Mouse (Mus musculus) urinary bladder, adult 2 months (tissue): ENCODE measurements around the gene Kcnq1. TPM values are rescaled to one million over a fixed set of nuclear protein-coding genes. Genes with fewer than 3 reads are reported as not detected.
A peak's percentile ranks its signal among the peaks of the same experiment; 100 is the strongest.

Experiments used
- DNase-seq: peaks from one replicate; pipeline ENCODE4 v3.0.0; 2022; ENCODE audit warnings: low spot score
- polyA plus RNA-seq: library from polyadenylated mRNA; depleted of rRNA; stranded (reverse); fragments of >200 nt; gene quantifications from 2 replicates; pipeline ENCODE4 v1.2.3, GENCODE M21; 2012

The Kcnq1 gene
- polyA plus RNA-seq, 1 experiment, result 1.0 TPM

GRCm38 (mm10) chr7:143313572-143314319, 207.6 kb downstream of the Kcnq1 start:
- peak; percentile 61 for DNase-seq

GRCm38 (mm10) chr7:143318512-143318911, 212.3 kb downstream of the Kcnq1 start:
- DNase-seq, result no peak

DNA sequence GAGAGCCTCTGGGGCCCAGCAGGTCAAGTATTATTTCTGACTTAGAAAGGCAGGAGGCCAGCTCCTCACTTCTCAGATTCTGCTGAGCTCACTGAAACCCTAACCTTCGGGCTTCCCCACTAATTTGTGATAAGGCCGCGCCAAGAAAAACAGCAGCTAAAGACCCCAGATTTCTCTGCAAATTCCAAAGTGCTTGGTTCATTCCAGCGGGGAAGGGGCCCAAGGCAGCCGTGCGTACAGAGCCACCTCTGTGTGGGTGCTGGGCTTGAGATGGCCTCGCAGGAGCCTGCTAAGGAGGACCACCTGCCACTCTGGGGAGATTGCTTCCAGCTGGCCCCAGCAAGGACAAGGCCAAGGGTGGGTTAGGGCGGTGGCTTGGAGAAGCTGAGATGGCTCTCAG, 214.2 kb downstream of the Kcnq1 start:
- DNase-seq, result no peak

DNA sequence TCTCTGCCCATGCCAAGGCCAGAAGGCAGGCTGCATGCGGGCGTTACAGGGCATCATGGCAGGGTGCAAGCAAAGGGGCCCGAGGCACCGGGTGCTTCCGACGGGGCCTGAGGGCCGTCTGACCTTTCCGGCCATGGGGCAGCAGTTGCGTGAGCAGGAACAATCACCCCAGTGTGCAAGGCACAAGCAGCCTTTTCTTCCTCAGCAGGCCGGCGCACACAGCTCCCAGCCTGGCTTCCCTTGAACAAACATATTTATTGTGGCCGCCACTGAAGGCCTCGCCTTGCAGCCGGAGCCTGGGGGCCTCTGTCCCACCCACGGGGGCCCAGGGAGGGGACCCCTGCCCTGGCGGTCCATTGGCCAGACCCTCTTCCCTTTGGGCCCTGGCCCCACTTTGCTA, 218.9 kb downstream of the Kcnq1 start:
- DNase-seq, result no peak

DNA sequence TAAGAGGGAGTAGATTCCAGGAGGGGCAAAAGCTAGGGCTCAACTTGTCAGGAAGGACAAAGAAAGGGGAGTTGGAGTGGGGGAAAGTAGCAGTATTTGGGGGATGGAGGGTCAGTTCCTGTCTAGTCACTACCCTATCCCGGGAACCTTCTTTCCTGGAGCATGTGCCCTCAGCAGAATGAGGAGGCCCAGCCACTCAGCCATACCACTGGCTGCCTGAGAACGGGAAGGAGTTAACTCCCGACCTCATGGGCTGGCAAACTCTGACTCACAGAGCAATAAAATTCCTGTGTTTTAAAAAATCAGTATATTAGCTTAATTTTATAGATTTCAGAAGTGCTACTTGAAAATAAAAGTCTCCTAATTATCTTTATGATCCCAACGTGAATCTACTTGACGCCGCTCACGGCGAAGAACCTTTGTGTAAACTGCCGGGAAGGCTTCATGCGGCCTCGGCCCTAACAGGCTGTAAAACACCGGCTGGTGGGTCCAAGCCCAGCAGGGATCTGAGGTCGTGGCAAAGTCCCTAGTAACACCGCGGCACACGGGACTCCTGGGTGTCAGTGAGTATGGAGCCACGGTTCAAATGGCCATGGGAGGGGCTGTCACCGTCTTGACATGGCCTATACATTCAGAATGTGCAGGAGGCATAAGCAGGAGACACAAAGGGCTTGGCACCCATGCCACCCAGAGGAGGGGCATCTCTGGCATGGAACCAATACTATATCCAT, 222.2 kb downstream of the Kcnq1 start:
- no peak for DNase-seq

- no peak for DNase-seq
Measured at GRCm38 (mm10) chr7:143329110-143329810, 223.1 kb downstream of the Kcnq1 start.

DNA sequence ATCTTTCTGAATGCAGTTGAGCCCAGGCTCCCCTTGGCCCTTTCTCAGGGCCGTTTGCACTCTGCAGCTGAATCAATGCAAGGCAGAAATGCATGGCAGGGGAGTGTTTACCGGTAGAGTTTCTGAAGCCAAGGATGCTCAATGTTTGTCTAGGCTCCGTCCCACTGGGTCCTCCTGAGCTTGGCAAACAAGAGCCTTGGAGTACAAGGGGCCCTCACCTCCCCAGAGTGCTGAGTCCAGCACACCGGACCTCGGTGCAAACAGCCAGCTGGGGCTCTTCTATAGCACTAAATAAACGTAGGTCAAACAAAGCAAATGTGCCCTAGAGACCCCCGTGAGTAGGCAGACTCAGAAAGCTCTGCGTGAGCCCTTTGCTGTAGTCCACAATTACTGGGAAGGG, 226.9 kb downstream of the Kcnq1 start:
- no peak for DNase-seq

DNA sequence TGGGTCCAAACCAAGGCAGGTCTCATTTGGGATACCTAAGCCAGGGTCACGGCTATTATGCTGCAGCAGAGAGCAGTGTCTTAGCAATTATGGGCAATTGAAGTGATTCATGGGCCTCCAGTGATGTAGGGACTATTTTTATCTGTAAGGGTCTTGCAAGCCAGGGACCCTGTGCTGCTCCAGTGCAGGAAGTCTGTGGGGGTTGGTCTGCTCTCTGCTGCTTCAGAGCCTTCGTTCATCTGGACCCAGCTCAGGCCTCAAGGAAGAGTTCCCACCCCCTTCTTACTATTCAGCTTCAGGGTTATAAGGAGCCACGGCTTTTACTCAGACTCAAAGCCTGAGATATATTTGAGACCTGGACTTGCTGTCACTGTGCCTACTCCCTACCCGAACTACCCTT, 227.4 kb downstream of the Kcnq1 start:
- DNase-seq, result no peak

- no peak for DNase-seq
Measured at GRCm38 (mm10) chr7:143338690-143339089, 232.5 kb downstream of the Kcnq1 start.

- DNase-seq, result no peak
Measured at GRCm38 (mm10) chr7:143340601-143341281, 234.6 kb downstream of the Kcnq1 start.

- no peak for DNase-seq
Measured at GRCm38 (mm10) chr7:143341301-143341980, 235.3 kb downstream of the Kcnq1 start.

- no peak for DNase-seq
Measured at GRCm38 (mm10) chr7:143343781-143344306, 237.7 kb downstream of the Kcnq1 start.

DNA sequence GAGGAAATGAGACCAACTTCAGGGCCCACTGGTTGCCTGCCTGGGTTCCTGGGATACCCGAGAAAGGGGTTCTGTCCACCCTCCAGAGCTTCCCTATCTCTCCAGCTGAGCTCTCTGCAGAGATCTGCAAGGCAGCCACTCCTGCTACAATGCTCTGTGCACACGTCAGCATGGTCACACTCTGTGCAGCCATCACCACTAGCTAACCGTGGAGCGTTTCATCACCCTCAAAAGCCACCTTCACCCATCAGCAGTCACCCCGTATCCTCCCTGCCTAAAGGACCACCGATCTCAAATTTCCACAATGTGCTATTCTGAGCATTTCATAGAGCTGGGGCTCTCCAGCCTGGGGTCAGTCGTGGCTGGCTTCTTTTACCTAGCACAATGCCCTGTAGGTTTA, 243.1 kb downstream of the Kcnq1 start:
- DNase-seq, result no peak

- no peak for DNase-seq
Measured at GRCm38 (mm10) chr7:143349848-143350247, 243.7 kb downstream of the Kcnq1 start.

DNA sequence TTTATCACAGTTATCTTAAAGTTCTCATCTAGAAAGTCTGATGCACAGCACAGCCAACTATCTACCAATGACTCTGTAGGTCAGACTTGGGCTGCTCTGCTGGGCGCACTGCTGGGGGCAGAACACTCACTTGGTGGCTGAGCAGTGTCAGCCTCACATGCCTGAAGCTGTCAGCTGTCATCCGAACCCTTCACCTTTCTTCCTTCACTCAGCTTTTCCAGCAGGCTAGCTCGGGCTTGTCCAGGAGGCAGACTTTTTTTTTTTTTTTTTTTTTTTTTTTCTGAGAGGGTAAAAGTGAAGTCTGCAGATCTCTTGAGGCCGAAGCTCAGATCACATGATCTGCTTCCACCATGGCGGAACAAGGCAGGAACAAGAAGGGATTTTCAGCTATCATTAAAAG, 249.7 kb downstream of the Kcnq1 start:
- DNase-seq, result no peak

DNA sequence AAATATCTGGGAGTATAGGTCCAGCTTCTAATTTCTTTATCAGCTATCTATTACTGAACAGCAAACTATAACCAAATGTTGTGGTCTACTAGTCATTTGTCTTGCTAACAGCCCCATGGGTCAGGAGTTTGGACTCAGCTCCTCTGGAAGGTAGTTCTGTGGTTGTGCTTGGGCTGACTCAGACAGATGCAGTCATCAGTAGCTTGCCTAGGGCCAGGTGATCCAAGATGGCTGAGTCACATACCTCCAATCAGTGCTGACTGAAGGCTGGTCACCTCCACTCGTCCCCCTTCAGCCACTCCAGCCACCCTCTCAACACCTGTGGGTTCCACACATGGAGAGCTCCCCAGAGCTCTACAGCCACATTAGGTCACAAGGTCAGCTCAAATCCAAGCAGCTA, 250.9 kb downstream of the Kcnq1 start:
- DNase-seq, result no peak

DNA sequence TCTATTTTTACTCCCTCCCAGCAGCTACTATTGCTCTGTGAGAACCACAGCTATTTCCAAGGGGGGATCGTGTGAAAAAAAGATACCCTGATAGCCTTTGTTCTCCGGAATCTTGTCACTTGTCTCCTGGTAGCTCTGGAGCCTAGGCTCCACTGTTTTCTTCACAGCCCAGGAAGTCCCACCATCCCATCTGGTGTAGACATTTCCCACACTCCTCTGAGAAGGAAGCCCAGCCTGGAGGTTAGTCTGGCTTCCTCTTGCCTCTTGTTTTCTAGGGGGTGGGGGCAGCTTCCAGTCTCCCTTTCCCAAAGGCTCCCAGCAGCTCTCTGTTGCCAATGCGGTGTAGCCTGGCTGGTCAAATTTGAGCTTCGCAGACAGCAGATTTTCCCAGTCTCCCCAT, 251.7 kb downstream of the Kcnq1 start:
- no peak for DNase-seq

GRCm38 (mm10) chr7:143359762-143360161, 253.6 kb downstream of the Kcnq1 start:
- DNase-seq, result no peak

DNA sequence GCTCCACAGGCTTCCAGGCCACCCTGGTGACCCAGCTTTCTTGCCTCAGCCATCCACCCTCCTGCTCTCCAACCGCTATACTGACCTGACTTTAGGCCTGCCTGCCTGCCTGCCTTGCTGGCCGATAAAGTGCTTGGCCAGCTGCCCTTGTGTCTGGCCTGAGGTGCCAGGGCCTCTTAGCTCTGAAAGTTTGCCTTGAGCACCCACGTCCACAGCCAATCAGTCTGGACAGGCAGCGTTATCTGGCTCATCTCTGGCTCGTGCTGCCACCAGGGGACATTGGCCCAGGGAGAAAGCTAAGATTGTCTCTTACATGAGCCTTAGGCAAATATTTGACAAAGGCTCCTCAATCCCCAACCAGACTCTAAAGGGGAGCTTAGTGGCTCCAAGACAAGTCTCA, 254.6 kb downstream of the Kcnq1 start:
- DNase-seq, result peak; percentile 33

DNA sequence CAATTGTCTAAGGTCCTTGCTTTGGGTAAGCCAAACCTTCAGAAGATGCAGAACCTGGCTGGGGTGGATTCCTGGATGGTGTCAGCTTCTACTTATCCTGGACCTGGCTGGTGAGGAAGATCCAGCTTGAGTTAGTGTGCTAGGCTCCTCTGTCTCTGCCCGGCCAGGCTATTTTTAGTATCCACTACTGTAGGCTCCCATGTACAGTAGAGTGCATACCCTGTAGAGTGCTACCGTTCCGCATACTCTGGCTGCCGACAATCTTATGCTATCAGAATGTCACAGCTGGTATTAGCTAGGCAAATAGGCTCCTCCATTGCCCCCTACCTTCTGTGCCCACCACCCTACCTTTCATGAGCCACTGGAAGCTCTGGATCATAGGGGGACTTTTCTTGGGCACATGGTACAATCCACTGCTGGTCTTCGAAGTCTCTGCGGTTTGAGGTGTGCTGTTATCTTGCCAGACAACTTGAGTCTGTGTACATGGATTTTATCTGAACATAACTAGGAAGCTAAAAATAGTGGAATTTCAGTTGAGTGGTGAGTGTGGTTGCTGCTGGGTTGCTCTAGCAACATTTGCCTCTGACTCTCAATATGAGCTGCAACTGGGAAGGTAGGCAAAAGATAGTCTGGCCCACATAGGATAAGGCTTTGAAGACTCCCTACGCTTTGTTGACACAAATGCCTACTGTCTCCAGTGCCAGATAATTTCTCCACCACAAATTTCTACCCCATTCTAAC, 258.1 kb downstream of the Kcnq1 start:
- DNase-seq, result no peak
